Mouse (Mus musculus): Measurements from ENCODE around the gene Ovol3.
A peak's percentile ranks its signal among the peaks of the same experiment; 100 is the strongest.
"Not testable (repeated sequence)": the region's sequence is repeated elsewhere in the genome, so short reads cannot be mapped to it uniquely, and the experiment has no call there.

Gene Ovol3

GRCm38 (mm10) chr7:30222205-30222604, 13.3 kb downstream of the Ovol3 start:
- DNase-seq = no peak

- DNase-seq = no peak
Observed at GRCm38 (mm10) chr7:30221433-30221832, 14.1 kb downstream of the Ovol3 start.

GRCm38 (mm10) chr7:30220008-30220356, 15.5 kb downstream of the Ovol3 start:
- no peak for DNase-seq

GRCm38 (mm10) chr7:30219293-30220007, 16.1 kb downstream of the Ovol3 start:
- DNase-seq = peak; percentile 75

- no peak for DNase-seq
Observed at GRCm38 (mm10) chr7:30217277-30217676, 18.2 kb downstream of the Ovol3 start.

- peak; percentile 80 for DNase-seq
Observed at GRCm38 (mm10) chr7:30216723-30217151, 18.8 kb downstream of the Ovol3 start.

GRCm38 (mm10) chr7:30215875-30216274, 19.6 kb downstream of the Ovol3 start:
- DNase-seq = no peak

- DNase-seq = no peak
Observed at GRCm38 (mm10) chr7:30213881-30214280, 21.6 kb downstream of the Ovol3 start.

- no peak for DNase-seq
Observed at GRCm38 (mm10) chr7:30211025-30211424, 24.5 kb downstream of the Ovol3 start.

GRCm38 (mm10) chr7:30206364-30206763, 29.2 kb downstream of the Ovol3 start:
- DNase-seq = not testable (repeated sequence)

- DNase-seq = peak; percentile 81
Observed at GRCm38 (mm10) chr7:30205383-30205782, 30.1 kb downstream of the Ovol3 start.

- DNase-seq = no peak
Observed at GRCm38 (mm10) chr7:30204380-30204779, 31.1 kb downstream of the Ovol3 start.

GRCm38 (mm10) chr7:30202895-30203690, 32.4 kb downstream of the Ovol3 start:
- DNase-seq = peak; percentile 58

- not testable (repeated sequence) for DNase-seq
Observed at GRCm38 (mm10) chr7:30200661-30201060, 34.9 kb downstream of the Ovol3 start.

GRCm38 (mm10) chr7:30200200-30200599, 35.3 kb downstream of the Ovol3 start:
- no peak for DNase-seq

GRCm38 (mm10) chr7:30199498-30200139, 35.9 kb downstream of the Ovol3 start:
- no peak for DNase-seq

GRCm38 (mm10) chr7:30198481-30198971, 37.0 kb downstream of the Ovol3 start, which contains the start of gene Capns1:
Gene Capns1, minus strand, starts transcription at chr7:30198811.
- peak; percentile 83 for DNase-seq

GRCm38 (mm10) chr7:30197592-30198129, 37.9 kb downstream of the Ovol3 start:
- no peak for DNase-seq

GRCm38 (mm10) chr7:30196171-30196570, 39.4 kb downstream of the Ovol3 start:
- no peak for DNase-seq

GRCm38 (mm10) chr7:30195461-30195860, 40.1 kb downstream of the Ovol3 start:
- DNase-seq = no peak

- peak; percentile 98 for DNase-seq
Observed at GRCm38 (mm10) chr7:30194884-30195283, 40.6 kb downstream of the Ovol3 start.

GRCm38 (mm10) chr7:30194101-30194831, 41.3 kb downstream of the Ovol3 start:
- peak; percentile 62 for DNase-seq

All from lung, postnatal 10 days (tissue).